Mouse (Mus musculus) bone marrow macrophage, adult 2 months (primary cell): ENCODE measurements around the gene Slx4ip. TPM values are rescaled to one million over a fixed set of nuclear protein-coding genes. Genes with fewer than 3 reads are reported as not detected.

ENCODE experiments used
- H3K27ac ChIP-seq: 2 replicates; pipeline ENCODE4 v1.5.1; 2012; ENCODE audit warnings: low read depth, low read length; ENCODE audit not compliant: insufficient read depth
- H3K4me1 ChIP-seq: 2 replicates; pipeline ENCODE4 v1.6.1; 2012; ENCODE audit warnings: low read length; ENCODE audit not compliant: control insufficient read depth, insufficient read depth
- H3K4me3 ChIP-seq: 2 replicates; pipeline ENCODE4 v1.5.1; 2012; ENCODE audit warnings: mild to moderate bottlenecking, low read length, moderate library complexity; ENCODE audit not compliant: insufficient read depth
- CTCF ChIP-seq: IDR thresholded peaks from 2 replicates; pipeline ENCODE4 v1.5.1; 2012; ENCODE audit warnings: low read depth, mild to moderate bottlenecking, low read length, moderate library complexity
- POLR2A ChIP-seq: IDR thresholded peaks from 2 replicates; pipeline ENCODE4 v1.6.1; 2012; ENCODE audit warnings: mild to moderate bottlenecking, low read depth, low read length, borderline replicate concordance
- polyA plus RNA-seq: library from polyadenylated mRNA; stranded (reverse); fragments of >200 nt; gene quantifications from 2 replicates; pipeline ENCODE4 v1.2.4, GENCODE M21; 2012; ENCODE audit not compliant: missing spikeins, insufficient read depth, insufficient read length

Gene Slx4ip
- polyA plus RNA-seq, 1 experiment, result 4.9 TPM

GRCm38 (mm10) chr2:136938249-136938648 lies 47.2 kb downstream of the Slx4ip start:
- TF ChIP-seq POLR2A, result no peak
- no peak for TF ChIP-seq CTCF
- Histone ChIP-seq H3K4me1 (peaks cover 24% of the 10 kb centered on the region), H3K4me3 (no peak overlapping the region), H3K27ac (peak overlapping the region; percentile 16; the same call in 1 of the 2 replicates)

- Histone ChIP-seq H3K4me1 (peaks cover 24% of the 10 kb centered on the region), H3K27ac (no peak overlapping the region), H3K4me3 (no peak overlapping the region)
- TF ChIP-seq CTCF (no peak), POLR2A (no peak)
Observed at GRCm38 (mm10) chr2:136946297-136946696, 55.3 kb downstream of the Slx4ip start.

GRCm38 (mm10) chr2:136947500-136947899 lies 56.5 kb downstream of the Slx4ip start:
- no peak for TF ChIP-seq CTCF
- no peak for TF ChIP-seq POLR2A
- Histone ChIP-seq H3K27ac (peak overlapping the region; percentile 44), H3K4me3 (no peak overlapping the region), H3K4me1 (peaks cover 24% of the 10 kb centered on the region)

- TF ChIP-seq CTCF (no peak), POLR2A (no peak)
- peak overlapping the region; percentile 58 for H3K27ac ChIP-seq
- H3K4me3 ChIP-seq, result no peak overlapping the region
- H3K4me1 ChIP-seq, result peaks cover 24% of the 10 kb centered on the region
Observed at GRCm38 (mm10) chr2:136947937-136948336, 56.9 kb downstream of the Slx4ip start.

GRCm38 (mm10) chr2:136952238-136952637 lies 61.2 kb downstream of the Slx4ip start:
- no peak overlapping the region for H3K4me3 ChIP-seq
- H3K27ac ChIP-seq, result no peak overlapping the region
- TF ChIP-seq POLR2A (no peak), CTCF (no peak)
- peaks cover 27% of the 10 kb centered on the region for H3K4me1 ChIP-seq

GRCm38 (mm10) chr2:136955726-136956571 lies 64.9 kb downstream of the Slx4ip start:
- Histone ChIP-seq H3K4me3 (no peak overlapping the region), H3K27ac (no peak overlapping the region), H3K4me1 (peaks cover 10% of the 10 kb centered on the region)
- TF ChIP-seq POLR2A, result no peak
- no peak for TF ChIP-seq CTCF

- Histone ChIP-seq H3K27ac (no peak overlapping the region), H3K4me1 (peaks cover 7% of the 10 kb centered on the region), H3K4me3 (no peak overlapping the region)
- no peak for TF ChIP-seq POLR2A
- no peak for TF ChIP-seq CTCF
Observed at GRCm38 (mm10) chr2:136958697-136959096, 67.7 kb downstream of the Slx4ip start.

GRCm38 (mm10) chr2:136975774-136976173 lies 84.8 kb downstream of the Slx4ip start:
- Histone ChIP-seq H3K4me3 (no peak overlapping the region), H3K4me1 (peaks cover 31% of the 10 kb centered on the region), H3K27ac (no peak overlapping the region)
- TF ChIP-seq CTCF (no peak), POLR2A (no peak)

GRCm38 (mm10) chr2:136979056-136979772 lies 88.2 kb downstream of the Slx4ip start:
- Histone ChIP-seq H3K4me1 (peaks cover 28% of the 10 kb centered on the region), H3K27ac (no peak overlapping the region), H3K4me3 (no peak overlapping the region)
- TF ChIP-seq POLR2A (no peak), CTCF (no peak)
